Mouse (Mus musculus): Measurements from ENCODE around the gene Pcbp2. TPM values are rescaled to one million over a fixed set of nuclear protein-coding genes. Genes with fewer than 3 reads are reported as not detected.

Gene Pcbp2
- polyA plus RNA-seq, 1 experiment from 2014 or later: 182 TPM

DNA sequence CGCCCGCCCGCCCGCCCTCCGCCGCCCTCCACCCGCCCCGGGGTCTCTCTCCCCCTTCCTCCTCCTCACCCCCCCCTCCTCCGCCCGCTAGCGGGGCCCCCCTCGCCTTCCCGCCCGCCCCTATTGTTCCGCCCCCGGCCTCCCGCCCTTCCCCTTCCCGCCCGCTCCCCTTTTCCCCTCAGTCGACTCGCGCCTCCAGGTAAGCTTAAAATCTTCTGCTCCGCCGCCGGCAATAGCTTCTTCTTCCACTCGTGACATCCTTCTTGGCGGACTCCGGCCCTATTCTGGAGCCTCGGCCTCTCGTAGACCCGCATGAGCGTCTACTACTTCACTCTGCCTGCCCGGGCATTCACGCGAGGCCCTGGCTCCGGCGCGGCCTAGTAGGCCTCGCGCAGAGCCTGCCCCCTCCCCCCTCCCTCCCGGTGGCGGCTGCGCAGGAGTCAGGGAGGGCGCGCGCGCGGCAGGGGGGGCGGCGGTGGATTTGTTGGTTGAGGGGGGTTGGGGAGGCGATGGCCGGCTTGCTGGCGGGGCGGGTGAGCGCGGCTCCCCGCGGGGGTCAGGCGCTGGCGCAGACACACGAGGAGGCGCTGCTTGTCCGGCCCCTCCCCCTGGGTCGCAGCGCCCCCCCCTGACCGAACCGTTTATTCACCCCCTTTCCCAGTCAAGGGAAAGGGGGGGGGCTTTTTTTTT, 411 bp downstream of the Pcbp2 start:
- H3K9ac ChIP-seq: peak overlapping the region; percentile 95
- peak overlapping the region; percentile 90 for H3K4me3 ChIP-seq (replicated peaks)
- H3K4me1 ChIP-seq (replicated peaks): peaks cover 3% of the 10 kb centered on the region
- peak overlapping the region; percentile 97 for H3K27ac ChIP-seq
- H3K36me3 ChIP-seq: peaks cover 19% of the 10 kb centered on the region
- H3K9me3 ChIP-seq: no peaks in the 10 kb centered on the region
- no peaks in the 10 kb centered on the region for H3K27me3 ChIP-seq (replicated peaks)
- peak overlapping the region; percentile 51 for H3K4me2 ChIP-seq (replicated peaks)
- WGBS: 1% methylated on average over 36 of the region's 67 CpGs
- peak; percentile 80 for ATAC-seq

DNA sequence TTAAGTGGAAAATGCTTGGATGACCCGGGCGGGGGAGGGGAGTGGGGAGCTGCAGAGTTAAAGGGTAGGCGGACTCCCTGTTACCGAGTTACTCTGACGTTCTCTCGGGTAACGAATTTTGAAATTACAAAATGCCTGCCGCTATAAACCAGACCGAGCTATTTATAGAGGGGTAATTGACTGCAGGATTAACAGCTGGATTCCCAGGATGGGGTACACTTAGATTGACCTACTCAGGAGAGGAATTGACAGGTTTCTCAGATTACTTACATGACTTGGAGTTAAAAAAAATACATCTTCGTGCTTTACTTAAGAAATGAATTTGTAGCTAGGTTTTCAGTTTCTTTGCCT, 931 bp downstream of the Pcbp2 start:
- Histone ChIP-seq H3K27ac (peak overlapping the region; percentile 97), H3K4me3 (replicated peaks) (peak overlapping the region; percentile 90), H3K27me3 (replicated peaks) (no peaks in the 10 kb centered on the region), H3K4me1 (replicated peaks) (peaks cover 3% of the 10 kb centered on the region), H3K36me3 (peaks cover 24% of the 10 kb centered on the region), H3K4me2 (replicated peaks) (peak overlapping the region; percentile 51), H3K9ac (peak overlapping the region; percentile 95), H3K9me3 (no peaks in the 10 kb centered on the region)
- WGBS: 2% methylated on average over 10 of the region's 10 CpGs
- ATAC-seq: no peak; the same call in 1 of the 2 replicates

DNA sequence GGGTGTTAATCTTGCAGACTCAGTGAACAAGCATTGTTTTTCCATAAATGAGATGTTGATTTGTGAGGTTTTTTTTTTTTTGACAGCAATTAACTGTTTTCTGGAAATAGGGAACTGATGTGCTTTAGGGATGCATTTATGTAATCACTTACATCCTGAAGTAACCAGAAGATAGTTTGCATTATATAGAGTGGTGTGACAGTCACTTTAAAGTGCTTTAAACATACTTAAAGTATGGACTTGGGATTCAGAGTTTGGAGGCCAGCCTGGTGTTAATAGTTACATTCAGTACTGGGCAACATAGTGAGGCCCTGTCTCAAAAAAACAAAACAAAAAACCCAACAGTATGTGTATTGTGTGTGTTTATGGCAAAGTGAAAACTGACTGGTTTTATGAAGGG, 1.4 kb downstream of the Pcbp2 start:
- peaks cover 26% of the 10 kb centered on the region for H3K36me3 ChIP-seq
- peak overlapping the region; percentile 95 for H3K9ac ChIP-seq
- no peaks in the 10 kb centered on the region for H3K27me3 ChIP-seq (replicated peaks)
- no peak overlapping the region for H3K27ac ChIP-seq
- H3K4me1 ChIP-seq (replicated peaks): peaks cover 3% of the 10 kb centered on the region
- peak overlapping the region; percentile 90 for H3K4me3 ChIP-seq (replicated peaks)
- ATAC-seq: no peak
- H3K4me2 ChIP-seq (replicated peaks): peak overlapping the region; percentile 51
- H3K9me3 ChIP-seq: no peaks in the 10 kb centered on the region

DNA sequence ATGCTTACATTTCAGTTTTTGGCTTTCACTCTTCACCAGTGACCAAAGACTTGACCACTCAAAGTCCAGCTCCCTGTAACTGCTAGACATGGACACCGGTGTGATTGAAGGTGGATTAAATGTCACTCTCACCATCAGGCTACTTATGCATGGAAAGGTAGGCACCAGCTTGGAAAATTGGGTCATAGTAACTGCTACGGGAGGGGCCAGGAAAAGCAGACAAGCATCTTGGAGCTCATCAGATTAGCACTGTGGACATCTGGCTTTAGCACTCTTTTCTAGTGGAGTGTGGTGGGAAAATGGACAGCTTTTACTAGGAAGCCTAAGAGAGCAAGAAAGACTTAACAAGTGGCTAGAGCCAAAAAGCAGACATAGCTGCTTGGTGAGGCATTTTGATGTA, 2.9 kb downstream of the Pcbp2 start:
- H3K27ac ChIP-seq: no peak overlapping the region
- no peak overlapping the region for H3K9ac ChIP-seq
- H3K4me1 ChIP-seq (replicated peaks): peaks cover 3% of the 10 kb centered on the region
- H3K4me3 ChIP-seq (replicated peaks): no peak overlapping the region
- H3K9me3 ChIP-seq: no peaks in the 10 kb centered on the region
- no peak for ATAC-seq
- WGBS: 74% methylated on average over 2 of the region's 2 CpGs
- no peak overlapping the region for H3K4me2 ChIP-seq (replicated peaks)
- peaks cover 28% of the 10 kb centered on the region for H3K36me3 ChIP-seq
- no peaks in the 10 kb centered on the region for H3K27me3 ChIP-seq (replicated peaks)

DNA sequence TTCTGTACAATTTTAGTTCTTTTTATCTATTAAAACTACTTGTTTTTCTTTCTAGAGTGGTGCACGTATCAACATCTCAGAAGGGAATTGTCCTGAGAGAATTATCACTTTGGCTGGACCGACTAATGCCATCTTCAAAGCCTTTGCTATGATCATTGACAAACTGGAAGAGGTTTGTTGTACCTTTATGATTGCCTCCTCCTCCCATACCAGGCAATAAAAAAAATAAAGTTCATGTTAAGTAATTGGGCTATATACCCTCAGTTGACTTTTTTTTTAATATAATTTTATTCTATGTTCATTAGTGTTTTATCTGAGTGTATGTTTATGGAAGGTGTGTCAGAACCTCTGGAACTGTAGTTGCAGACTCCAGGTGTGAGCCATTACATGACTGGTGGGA, 4.2 kb downstream of the Pcbp2 start:
- H3K9ac ChIP-seq: no peak overlapping the region
- H3K4me3 ChIP-seq (replicated peaks): no peak overlapping the region
- no peak overlapping the region for H3K27ac ChIP-seq
- H3K4me2 ChIP-seq (replicated peaks): no peak overlapping the region
- peaks cover 3% of the 10 kb centered on the region for H3K4me1 ChIP-seq (replicated peaks)
- WGBS: 81% methylated on average over 2 of the region's 2 CpGs
- H3K36me3 ChIP-seq: peaks cover 28% of the 10 kb centered on the region
- H3K9me3 ChIP-seq: no peaks in the 10 kb centered on the region
- no peak for ATAC-seq
- no peaks in the 10 kb centered on the region for H3K27me3 ChIP-seq (replicated peaks)

DNA sequence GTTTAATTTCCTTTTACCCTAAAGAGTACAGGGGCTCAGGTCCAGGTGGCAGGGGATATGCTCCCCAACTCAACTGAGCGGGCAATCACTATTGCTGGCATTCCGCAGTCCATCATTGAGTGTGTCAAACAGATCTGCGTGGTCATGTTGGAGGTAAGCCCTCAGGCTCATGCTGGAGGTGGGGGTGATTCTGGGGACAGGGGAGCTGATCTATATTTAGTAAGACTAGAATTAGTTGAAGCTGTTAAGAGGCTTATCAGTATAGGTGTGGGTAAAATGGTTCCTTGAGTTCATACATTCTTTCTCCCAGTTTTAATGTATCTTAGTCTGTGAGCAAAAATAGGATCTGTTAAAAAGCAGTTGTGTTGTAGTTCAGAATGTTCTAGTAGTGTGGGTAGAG, 12.8 kb downstream of the Pcbp2 start:
- Histone ChIP-seq H3K9ac (no peak overlapping the region), H3K36me3 (peaks cover 40% of the 10 kb centered on the region), H3K27me3 (replicated peaks) (no peaks in the 10 kb centered on the region), H3K4me3 (replicated peaks) (no peak overlapping the region), H3K27ac (no peak overlapping the region), H3K4me1 (replicated peaks) (no peaks in the 10 kb centered on the region), H3K4me2 (replicated peaks) (no peak overlapping the region), H3K9me3 (no peaks in the 10 kb centered on the region)
- WGBS: 85% methylated on average over 3 of the region's 3 CpGs
- no peak for ATAC-seq

DNA sequence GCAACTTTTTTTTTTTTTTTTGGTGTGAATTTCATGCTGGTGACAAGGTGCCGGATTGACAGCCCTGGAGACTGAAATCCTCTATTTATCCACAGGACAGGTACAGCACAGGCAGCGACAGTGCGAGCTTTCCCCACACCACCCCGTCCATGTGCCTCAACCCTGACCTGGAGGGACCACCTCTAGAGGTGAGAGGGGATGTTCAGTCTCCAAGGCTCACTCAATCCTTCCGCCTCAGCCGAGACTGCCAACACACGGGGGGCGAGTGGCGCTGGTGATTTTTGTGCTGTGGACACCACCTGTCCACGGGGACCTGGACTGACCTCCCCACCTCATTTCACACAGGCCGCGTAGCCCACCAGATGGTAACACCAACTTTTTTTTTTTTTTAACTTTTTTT, 15.5 kb downstream of the Pcbp2 start:
- ATAC-seq: no peak
- Histone ChIP-seq H3K4me3 (replicated peaks) (no peak overlapping the region), H3K27ac (no peak overlapping the region), H3K4me1 (replicated peaks) (no peaks in the 10 kb centered on the region), H3K27me3 (replicated peaks) (no peaks in the 10 kb centered on the region), H3K9ac (no peak overlapping the region), H3K4me2 (replicated peaks) (no peak overlapping the region), H3K36me3 (peaks cover 52% of the 10 kb centered on the region), H3K9me3 (no peaks in the 10 kb centered on the region)
- WGBS: 92% methylated on average over 12 of the region's 12 CpGs

DNA sequence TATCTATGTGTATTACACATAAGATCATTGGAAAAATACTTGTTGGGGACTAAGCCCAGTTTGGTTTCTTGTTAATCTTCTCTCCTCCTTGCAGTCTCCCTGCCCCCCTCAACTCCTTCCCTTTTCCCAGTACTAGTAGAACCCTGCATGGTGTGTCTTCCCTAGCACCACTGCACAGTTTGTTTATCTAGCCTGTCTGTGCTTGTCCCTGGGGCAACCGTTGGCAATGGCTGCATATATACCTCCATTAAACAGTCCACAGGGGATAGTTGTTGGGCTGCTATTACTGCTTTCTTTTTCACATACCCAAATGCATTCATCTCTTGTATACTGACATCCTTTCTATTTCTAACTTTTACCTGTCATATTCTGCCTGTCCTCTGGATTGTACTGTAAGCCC, 17.3 kb downstream of the Pcbp2 start:
- Histone ChIP-seq H3K36me3 (peaks cover 53% of the 10 kb centered on the region), H3K9ac (no peak overlapping the region), H3K4me3 (replicated peaks) (no peak overlapping the region), H3K27me3 (replicated peaks) (no peaks in the 10 kb centered on the region), H3K4me2 (replicated peaks) (no peak overlapping the region), H3K27ac (no peak overlapping the region), H3K4me1 (replicated peaks) (no peaks in the 10 kb centered on the region), H3K9me3 (no peaks in the 10 kb centered on the region)
- 77% methylated on average over 1 of the region's 1 CpGs for WGBS
- no peak for ATAC-seq

DNA sequence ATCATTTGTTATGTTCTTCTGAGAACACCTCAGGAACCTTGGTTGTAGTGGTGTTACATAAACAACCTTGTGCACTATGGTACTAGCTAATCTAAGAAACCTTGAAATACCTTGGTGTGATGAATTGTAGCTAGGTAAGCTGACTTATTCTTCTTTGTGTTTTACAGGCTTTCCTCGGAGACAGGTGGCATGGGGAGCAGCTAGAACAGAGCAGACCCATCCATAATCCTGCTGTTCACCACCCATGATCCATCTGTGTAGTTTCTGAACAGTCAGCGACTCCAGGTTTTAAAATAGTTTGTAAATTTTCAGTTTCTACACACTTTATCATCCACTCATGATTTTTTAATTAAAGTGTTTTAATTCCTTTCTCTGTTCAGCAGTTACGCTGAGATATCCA, 28.0 kb downstream of the Pcbp2 start:
- Histone ChIP-seq H3K36me3 (peaks cover 56% of the 10 kb centered on the region), H3K9me3 (no peaks in the 10 kb centered on the region), H3K27me3 (replicated peaks) (no peaks in the 10 kb centered on the region), H3K4me1 (replicated peaks) (peaks cover 12% of the 10 kb centered on the region), H3K9ac (no peak overlapping the region), H3K27ac (no peak overlapping the region), H3K4me3 (replicated peaks) (no peak overlapping the region), H3K4me2 (replicated peaks) (no peak overlapping the region)
- 84% methylated on average over 3 of the region's 3 CpGs for WGBS
- no peak for ATAC-seq

DNA sequence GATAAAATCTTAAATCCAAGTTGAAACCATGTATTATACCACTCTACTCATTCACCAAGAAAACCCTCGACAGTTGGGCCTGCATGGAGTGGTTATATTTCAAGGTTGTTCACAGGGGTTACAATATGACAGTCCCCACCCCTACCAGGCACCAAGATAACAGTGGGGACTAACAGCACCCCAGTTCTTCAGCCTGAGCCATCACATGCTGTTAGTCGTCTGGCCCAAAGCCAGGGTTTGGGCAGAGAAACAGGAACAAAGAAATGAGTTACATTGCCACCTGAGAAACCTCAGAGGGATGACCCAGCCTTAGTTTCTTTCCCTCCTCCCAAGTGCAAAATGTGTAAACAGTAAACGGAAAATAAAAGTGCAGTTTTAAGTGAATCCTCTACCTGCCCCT, 29.0 kb downstream of the Pcbp2 start:
- H3K9ac ChIP-seq: no peak overlapping the region
- no peak overlapping the region for H3K27ac ChIP-seq
- no peaks in the 10 kb centered on the region for H3K27me3 ChIP-seq (replicated peaks)
- WGBS: 56% methylated on average over 3 of the region's 3 CpGs
- no peak overlapping the region for H3K4me3 ChIP-seq (replicated peaks)
- peaks cover 12% of the 10 kb centered on the region for H3K4me1 ChIP-seq (replicated peaks)
- ATAC-seq: no peak
- peaks cover 59% of the 10 kb centered on the region for H3K36me3 ChIP-seq
- no peaks in the 10 kb centered on the region for H3K9me3 ChIP-seq
- no peak overlapping the region for H3K4me2 ChIP-seq (replicated peaks)

DNA sequence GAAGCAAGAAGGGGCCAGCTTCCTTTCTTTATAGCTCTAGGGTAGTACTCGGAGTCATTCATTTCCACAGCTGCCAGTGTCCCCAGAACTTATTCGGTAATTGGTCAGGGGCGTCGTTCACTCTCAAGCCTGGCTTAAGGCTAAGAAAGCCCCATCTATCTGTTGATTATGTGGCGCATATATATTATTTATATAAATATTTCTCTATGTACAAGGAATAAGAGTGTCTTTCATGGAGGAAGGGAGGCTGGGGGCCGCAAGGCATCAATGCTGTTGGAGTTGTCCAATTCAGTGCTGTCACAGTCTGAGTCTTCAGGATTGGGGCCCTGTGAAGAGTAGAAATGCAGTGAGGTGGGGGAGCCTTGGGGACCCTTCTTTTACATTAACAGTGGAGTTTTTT, 29.5 kb downstream of the Pcbp2 start:
- H3K4me2 ChIP-seq (replicated peaks): no peak overlapping the region
- no peak overlapping the region for H3K27ac ChIP-seq
- H3K4me1 ChIP-seq (replicated peaks): peaks cover 12% of the 10 kb centered on the region
- H3K4me3 ChIP-seq (replicated peaks): no peak overlapping the region
- H3K36me3 ChIP-seq: peaks cover 56% of the 10 kb centered on the region
- 85% methylated on average over 6 of the region's 6 CpGs for WGBS
- no peak for ATAC-seq
- H3K27me3 ChIP-seq (replicated peaks): no peaks in the 10 kb centered on the region
- H3K9me3 ChIP-seq: no peaks in the 10 kb centered on the region
- no peak overlapping the region for H3K9ac ChIP-seq

DNA sequence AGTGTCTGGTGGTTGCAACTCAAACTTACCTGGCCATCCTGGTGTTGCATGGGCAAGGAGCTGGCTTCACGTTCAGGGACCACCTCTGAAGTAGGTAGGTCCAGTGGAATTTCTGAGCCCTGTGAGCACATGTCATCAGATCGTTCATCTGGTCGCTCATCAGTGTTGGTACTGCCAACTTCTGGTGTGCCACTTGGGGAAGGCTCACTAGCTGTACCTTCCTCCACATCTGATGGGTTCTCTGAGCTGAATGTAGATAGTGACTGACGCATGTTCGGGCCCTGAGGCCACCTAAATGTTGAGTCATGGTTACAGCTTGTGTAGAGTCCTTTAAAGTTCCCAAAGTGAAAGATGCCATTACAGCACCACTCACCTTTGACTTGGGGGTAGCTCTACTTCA, 30.1 kb downstream of the Pcbp2 start:
- H3K4me3 ChIP-seq (replicated peaks): no peak overlapping the region
- no peak overlapping the region for H3K4me2 ChIP-seq (replicated peaks)
- no peaks in the 10 kb centered on the region for H3K27me3 ChIP-seq (replicated peaks)
- H3K4me1 ChIP-seq (replicated peaks): peaks cover 14% of the 10 kb centered on the region
- H3K27ac ChIP-seq: no peak overlapping the region
- 88% methylated on average over 5 of the region's 5 CpGs for whole genome bisulfite sequencing
- no peaks in the 10 kb centered on the region for H3K9me3 ChIP-seq
- no peak overlapping the region for H3K9ac ChIP-seq
- H3K36me3 ChIP-seq: peaks cover 52% of the 10 kb centered on the region
- ATAC-seq: no peak

DNA sequence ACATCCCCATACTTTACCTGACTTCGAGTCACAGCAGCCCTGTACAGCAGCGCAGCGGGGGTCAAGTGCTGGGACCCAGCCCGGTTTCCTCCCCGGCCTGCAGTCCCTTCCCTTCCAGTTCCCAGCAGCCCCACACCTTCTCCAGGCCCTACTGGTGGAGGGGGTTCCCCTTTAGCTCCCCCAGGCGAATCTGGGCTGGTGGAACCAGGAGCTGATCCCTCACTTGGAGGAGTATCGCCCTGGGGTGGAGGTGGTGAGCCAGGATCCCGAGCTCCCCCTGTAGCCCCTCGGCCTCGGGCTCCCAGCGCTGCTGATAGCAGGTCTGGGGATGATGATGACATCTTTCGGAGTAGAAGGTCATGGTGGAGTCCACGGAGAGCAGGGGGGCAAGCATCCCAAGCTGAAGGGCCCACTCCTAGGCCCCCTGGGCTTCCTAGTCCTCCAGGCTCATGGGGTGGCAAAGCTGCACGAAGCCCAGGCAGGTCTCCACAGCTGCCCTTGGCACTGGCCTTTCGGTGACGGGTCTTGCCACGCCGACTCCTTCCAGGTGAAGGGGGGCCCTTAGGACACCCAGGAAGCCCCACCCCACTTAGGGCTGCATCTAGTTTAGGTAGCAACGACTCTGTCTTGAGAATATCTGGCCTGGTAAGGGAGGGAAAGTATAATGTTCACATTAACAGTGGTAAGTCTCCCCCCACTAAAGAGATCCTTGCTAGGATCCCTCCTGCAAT, 30.9 kb downstream of the Pcbp2 start:
- Histone ChIP-seq H3K36me3 (peaks cover 52% of the 10 kb centered on the region), H3K9me3 (no peaks in the 10 kb centered on the region), H3K27me3 (replicated peaks) (no peaks in the 10 kb centered on the region), H3K4me3 (replicated peaks) (no peak overlapping the region), H3K4me1 (replicated peaks) (peaks cover 19% of the 10 kb centered on the region), H3K4me2 (replicated peaks) (no peak overlapping the region), H3K27ac (peak overlapping the region; percentile 6; the same call in 1 of the 2 replicates), H3K9ac (0 out of 2 replicates have a peak overlapping the region, but pooled peaks have one; percentile 10)
- 83% methylated on average over 19 of the region's 19 CpGs for WGBS
- 0 out of 2 replicates have a peak, but pooled peaks have one; percentile 7 for ATAC-seq

Measured in intestine, embryonic 15.5 days (tissue).